ENCODE assay signal across 18 mouse cellular contexts in the genomic region with DNA sequence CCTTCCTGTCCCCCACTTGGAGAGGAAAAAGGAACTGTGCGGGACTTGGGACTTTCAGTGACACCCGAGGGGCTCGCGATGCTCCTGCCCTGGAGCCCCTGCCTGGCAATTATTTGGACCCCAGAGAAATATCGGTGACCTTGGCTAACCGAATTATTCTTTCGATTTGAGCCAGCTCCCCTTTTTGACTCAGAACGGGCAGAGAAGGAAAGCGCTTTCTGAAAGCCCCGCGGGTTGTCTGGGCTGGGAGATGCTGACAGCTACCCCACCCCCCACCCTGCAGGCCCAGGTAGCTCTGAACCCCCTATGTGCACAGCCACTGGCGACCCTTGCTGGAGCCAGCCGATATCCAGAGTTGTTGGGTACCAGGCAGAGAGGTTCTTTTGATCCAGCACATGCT.
"Had no signal": no experiment of that assay in that cellular context is flagged by ENCODE, and none has a peak within 500 bp of the region (broad histone marks: within the 10 kb centered on the region; RNA-seq: fewer than 3 reads in every experiment).

No protein-coding gene starts in this region.

- H3K36me3 ChIP-seq: midbrain, embryonic 10.5 days; midbrain, embryonic 12.5 days; neural tube, embryonic 13.5 days; neural tube, embryonic 15.5 days; stomach, embryonic 15.5 days had no signal

- H3K4me2 ChIP-seq: lung, embryonic 14.5 days; midbrain, embryonic 12.5 days; neural tube, embryonic 13.5 days; neural tube, embryonic 15.5 days; stomach, embryonic 15.5 days had no signal

- ATAC-seq: midbrain, embryonic 16.5 days had no signal

- H3K9me3 ChIP-seq: midbrain, embryonic 10.5 days; midbrain, embryonic 12.5 days; neural tube, embryonic 13.5 days; neural tube, embryonic 15.5 days; stomach, embryonic 15.5 days had no signal

- H3K27ac ChIP-seq: midbrain, embryonic 10.5 days; midbrain, embryonic 12.5 days; neural tube, embryonic 13.5 days; neural tube, embryonic 15.5 days; stomach, embryonic 15.5 days; stomach, postnatal 0 days had no signal

- H3K4me3 ChIP-seq: midbrain, embryonic 10.5 days; midbrain, embryonic 12.5 days; myocyte; neural tube, embryonic 13.5 days; neural tube, embryonic 15.5 days; stomach, embryonic 15.5 days had no signal

- DNase-seq: lung, adult 18-20 months; lung, embryonic 14.5 days; lung, postnatal 10 days; lung, postnatal 4 days; midbrain, embryonic 14.5 days; retina, postnatal 1 day; right cerebral cortex, adult 18-20 months; thymus, adult 2 months; thymus, postnatal 25 days; thymus, postnatal 4 days had no signal

- H3K9ac ChIP-seq: lung, embryonic 14.5 days; midbrain, embryonic 12.5 days; neural tube, embryonic 13.5 days; neural tube, embryonic 15.5 days; stomach, embryonic 15.5 days had no signal
